Mouse (Mus musculus) forebrain, embryonic 16.5 days (tissue): ENCODE results near the gene Deup1. TPM values are rescaled to one million over a fixed set of nuclear protein-coding genes. Genes with fewer than 3 reads are reported as not detected.

Source experiments
- ATAC-seq: fragments of 200-750 bp; cut with Nextera tagmentation; 2 replicates; pipeline ENCODE4 v1.8.0; 2017; ENCODE audit warnings: mild to moderate bottlenecking, moderate library complexity
- H3K27ac ChIP-seq: fragments of 300-500 bp; sonication (generic); 2 replicates; pipeline ENCODE4 v1.5.1; 2014; ENCODE audit warnings: low read length, control low read depth
- H3K27me3 ChIP-seq: fragments of 300-500 bp; sonication (generic); replicated peaks from 2 replicates; pipeline ENCODE4 v1.6.1; 2014; ENCODE audit warnings: low read length; ENCODE audit not compliant: control insufficient read depth, insufficient read depth
- H3K36me3 ChIP-seq: fragments of 300-500 bp; sonication (generic); 2 replicates; pipeline ENCODE4 v1.6.1; 2014; ENCODE audit not compliant: control insufficient read depth, insufficient read depth
- H3K4me1 ChIP-seq: fragments of 300-500 bp; sonication (generic); replicated peaks from 2 replicates; pipeline ENCODE4 v1.6.1; 2014; ENCODE audit warnings: low read length; ENCODE audit not compliant: control insufficient read depth, insufficient read depth
- H3K4me2 ChIP-seq: fragments of 300-500 bp; sonication (generic); 2 replicates; pipeline ENCODE4 v1.6.1; 2014; ENCODE audit warnings: mild to moderate bottlenecking, low read length, control low read depth
- H3K4me3 ChIP-seq: fragments of 300-500 bp; sonication (generic); replicated peaks from 2 replicates; pipeline ENCODE4 v1.5.1; 2014; ENCODE audit warnings: mild to moderate bottlenecking, low read length, control low read depth
- H3K9ac ChIP-seq: fragments of 300-500 bp; sonication (generic); replicated peaks from 2 replicates; pipeline ENCODE4 v1.6.1; 2014; ENCODE audit warnings: low read depth, low read length, control low read depth
- H3K9me3 ChIP-seq: fragments of 300-500 bp; sonication (generic); 2 replicates; pipeline ENCODE4 v1.6.1; 2016; ENCODE audit warnings: low read length; ENCODE audit not compliant: control insufficient read depth
- WGBS: fragments of 180-500 bp; shearing (Covaris S2); extraction: QIAGEN DNeasy Blood & Tissue Kit; methylation state at CpG from one replicate; pipeline ENCODE4 v1.1.7; 2014; 5-methylcytosine and 5-hydroxymethylcytosine counted together
- polyA plus RNA-seq: library from polyadenylated mRNA; unstranded; fragments of >200 nt; fragmentation: Nextera tagmentation; extraction: Ambion mirVana; gene quantifications from 2 replicates; pipeline ENCODE4 v1.2.1, GENCODE M21; 2015

Gene Deup1
- polyA plus RNA-seq, 1 experiment from 2014 or later, result 1.4 TPM

GRCm38 (mm10) chr9:15541735-15542354 lies 85.9 kb downstream of the Deup1 start:
- Histone ChIP-seq H3K9ac (no peak overlapping the region), H3K4me1 (no peaks in the 10 kb centered on the region), H3K27me3 (no peaks in the 10 kb centered on the region), H3K9me3 (no peaks in the 10 kb centered on the region), H3K27ac (no peak overlapping the region), H3K36me3 (no peaks in the 10 kb centered on the region), H3K4me2 (no peak overlapping the region), H3K4me3 (no peak overlapping the region)
- WGBS, result 80% methylated on average over 5 of the region's 5 CpGs
- ATAC-seq, result no peak

DNA sequence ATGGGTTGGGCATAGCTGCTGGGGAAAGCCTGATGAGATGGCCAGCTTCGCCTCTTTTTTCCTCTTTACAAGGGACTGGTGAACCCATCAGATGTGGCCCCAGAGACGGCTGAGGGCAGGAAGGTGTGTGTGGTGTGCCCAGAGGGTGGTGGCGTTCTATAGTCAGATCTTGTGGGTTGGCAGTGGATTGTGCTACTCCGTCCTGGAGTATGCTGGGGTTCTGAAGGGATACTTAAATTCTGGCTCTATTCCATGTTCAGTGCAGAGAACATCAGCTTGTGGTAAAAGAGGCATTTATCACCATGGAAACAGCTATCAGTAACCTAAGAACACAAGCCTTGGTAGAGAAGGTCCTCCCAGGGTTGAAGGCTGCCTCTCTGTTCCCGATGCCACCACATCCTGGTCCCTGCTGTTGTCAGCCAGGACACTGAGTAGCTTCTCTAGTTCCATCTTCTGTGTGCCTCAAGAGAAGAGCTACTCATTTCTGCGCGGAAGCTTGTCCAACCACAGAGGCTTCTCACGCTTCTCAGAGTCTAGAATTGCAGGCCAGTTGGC lies 88.7 kb downstream of the Deup1 start:
- Histone ChIP-seq H3K4me2 (no peak overlapping the region), H3K27ac (no peak overlapping the region), H3K9ac (no peak overlapping the region), H3K9me3 (no peaks in the 10 kb centered on the region), H3K36me3 (no peaks in the 10 kb centered on the region), H3K27me3 (no peaks in the 10 kb centered on the region), H3K4me1 (no peaks in the 10 kb centered on the region), H3K4me3 (no peak overlapping the region)
- 84% methylated on average over 8 of the region's 8 CpGs for WGBS
- no peak for ATAC-seq

DNA sequence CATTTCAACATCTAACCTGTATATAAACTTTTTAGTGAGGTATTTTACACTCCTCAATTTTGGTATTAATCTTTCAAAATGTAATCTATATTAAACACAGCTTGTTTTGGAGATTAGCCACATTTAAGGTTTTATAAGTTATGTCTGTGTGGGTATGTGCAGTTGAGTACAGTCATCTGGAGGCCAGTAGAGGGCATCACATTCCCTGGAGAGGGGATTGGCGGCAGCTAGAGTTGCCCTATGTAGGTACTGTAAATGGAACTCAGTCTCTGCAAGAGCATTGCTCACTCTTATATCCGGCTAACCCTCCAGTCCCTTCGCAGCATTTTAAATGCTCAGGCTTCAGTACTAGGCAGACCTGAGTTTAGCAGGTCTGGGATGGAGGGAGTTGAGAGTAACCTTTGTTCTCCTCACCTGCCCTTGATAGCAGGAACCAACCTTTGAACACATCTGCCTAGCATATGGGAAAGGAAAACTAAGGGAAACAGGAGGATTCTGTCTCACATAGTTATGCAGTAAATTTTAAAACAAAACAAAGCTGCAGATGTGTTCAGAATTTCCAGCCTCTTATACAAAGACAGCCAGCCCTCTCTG lies 90.2 kb downstream of the Deup1 start:
- no peaks in the 10 kb centered on the region for H3K4me1 ChIP-seq
- H3K9me3 ChIP-seq, result no peaks in the 10 kb centered on the region
- H3K27ac ChIP-seq, result no peak overlapping the region
- H3K27me3 ChIP-seq, result no peaks in the 10 kb centered on the region
- no peaks in the 10 kb centered on the region for H3K36me3 ChIP-seq
- 92% methylated on average over 3 of the region's 3 CpGs for WGBS
- no peak overlapping the region for H3K4me2 ChIP-seq
- H3K9ac ChIP-seq, result no peak overlapping the region
- no peak overlapping the region for H3K4me3 ChIP-seq
- no peak for ATAC-seq

- H3K4me1 ChIP-seq, result no peaks in the 10 kb centered on the region
- no peaks in the 10 kb centered on the region for H3K9me3 ChIP-seq
- no peak overlapping the region for H3K4me3 ChIP-seq
- no peak overlapping the region for H3K27ac ChIP-seq
- WGBS, result 95% methylated on average over 5 of the region's 5 CpGs
- H3K9ac ChIP-seq, result no peak overlapping the region
- no peak overlapping the region for H3K4me2 ChIP-seq
- 0 out of 2 replicates have a peak, but pooled peaks have one; percentile 9 for ATAC-seq
- H3K36me3 ChIP-seq, result no peaks in the 10 kb centered on the region
- no peaks in the 10 kb centered on the region for H3K27me3 ChIP-seq
These were observed 90.8 kb downstream of the Deup1 start for GRCm38 (mm10) chr9:15536861-15537426.

DNA sequence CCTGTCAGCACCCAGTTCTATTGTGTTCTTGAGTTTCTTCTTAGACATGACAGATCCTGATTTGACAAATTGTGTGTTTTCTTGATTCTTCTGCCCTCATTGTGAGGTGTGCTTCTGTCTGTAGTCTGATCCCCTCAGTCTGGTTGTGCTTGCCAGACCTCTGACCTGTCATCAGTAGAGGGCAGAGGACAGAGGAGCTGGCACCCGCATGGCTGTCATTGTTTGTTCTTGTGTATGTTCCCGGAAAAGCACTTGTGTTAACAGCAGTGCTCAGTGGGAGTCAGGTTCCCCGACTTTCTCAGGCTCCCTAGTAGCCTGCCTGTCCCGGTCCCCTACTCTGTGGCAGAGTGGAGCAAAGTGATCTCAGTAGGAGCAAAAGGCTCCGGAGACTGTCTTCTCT lies 92.3 kb downstream of the Deup1 start:
- ATAC-seq, result no peak
- H3K4me1 ChIP-seq, result no peaks in the 10 kb centered on the region
- H3K9me3 ChIP-seq, result no peaks in the 10 kb centered on the region
- WGBS, result 56% methylated on average over 5 of the region's 5 CpGs
- H3K4me3 ChIP-seq, result no peak overlapping the region
- no peaks in the 10 kb centered on the region for H3K27me3 ChIP-seq
- no peak overlapping the region for H3K4me2 ChIP-seq
- no peak overlapping the region for H3K27ac ChIP-seq
- no peaks in the 10 kb centered on the region for H3K36me3 ChIP-seq
- no peak overlapping the region for H3K9ac ChIP-seq

GRCm38 (mm10) chr9:15534110-15534509 lies 93.6 kb downstream of the Deup1 start:
- Histone ChIP-seq H3K9me3 (no peaks in the 10 kb centered on the region), H3K4me1 (peaks cover 5% of the 10 kb centered on the region), H3K27me3 (no peaks in the 10 kb centered on the region), H3K27ac (no peak overlapping the region), H3K9ac (no peak overlapping the region), H3K36me3 (no peaks in the 10 kb centered on the region), H3K4me3 (no peak overlapping the region), H3K4me2 (no peak overlapping the region)
- ATAC-seq, result no peak
- WGBS, result 92% methylated on average over 2 of the region's 2 CpGs

DNA sequence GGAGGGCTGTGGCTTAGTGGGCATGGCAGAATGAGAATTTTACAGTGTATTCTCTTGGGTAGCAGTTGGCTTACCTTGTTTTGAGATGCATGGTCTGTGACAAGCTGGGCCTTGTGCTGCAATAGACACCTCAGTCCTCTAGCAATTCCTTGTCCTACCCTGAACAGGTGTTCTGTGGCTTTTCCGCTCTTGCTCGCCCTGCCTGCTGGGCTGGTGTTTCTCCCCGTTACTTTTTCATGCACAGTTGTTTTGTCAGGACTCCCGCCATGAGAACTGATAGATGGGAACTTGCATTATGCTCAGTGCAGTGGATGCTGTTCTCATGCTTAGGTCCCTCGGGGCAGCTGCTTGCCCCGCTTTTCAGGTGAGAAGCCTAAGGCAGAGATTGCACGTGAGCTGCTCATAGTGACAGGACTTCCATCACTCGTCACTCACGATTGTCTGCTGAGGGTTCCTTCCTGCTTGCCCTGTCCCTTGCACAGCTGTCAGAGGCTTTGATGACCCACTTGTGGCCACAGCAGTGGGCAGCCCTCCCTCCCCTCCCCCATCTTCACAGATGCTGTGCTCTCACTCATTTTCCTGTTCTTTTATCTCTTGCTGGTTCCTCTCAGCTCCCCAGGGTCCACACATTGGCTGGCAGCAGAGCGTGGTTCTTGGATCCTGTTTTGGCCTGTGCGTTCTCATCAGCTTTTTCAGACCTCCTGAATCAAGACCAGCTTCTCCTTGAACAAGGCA lies 94.2 kb downstream of the Deup1 start:
- Histone ChIP-seq H3K4me1 (peaks cover 7% of the 10 kb centered on the region), H3K36me3 (no peaks in the 10 kb centered on the region), H3K9ac (no peak overlapping the region), H3K9me3 (no peaks in the 10 kb centered on the region), H3K27ac (no peak overlapping the region), H3K4me3 (no peak overlapping the region), H3K4me2 (no peak overlapping the region), H3K27me3 (no peaks in the 10 kb centered on the region)
- WGBS, result 77% methylated on average over 11 of the region's 11 CpGs
- ATAC-seq, result no peak

DNA sequence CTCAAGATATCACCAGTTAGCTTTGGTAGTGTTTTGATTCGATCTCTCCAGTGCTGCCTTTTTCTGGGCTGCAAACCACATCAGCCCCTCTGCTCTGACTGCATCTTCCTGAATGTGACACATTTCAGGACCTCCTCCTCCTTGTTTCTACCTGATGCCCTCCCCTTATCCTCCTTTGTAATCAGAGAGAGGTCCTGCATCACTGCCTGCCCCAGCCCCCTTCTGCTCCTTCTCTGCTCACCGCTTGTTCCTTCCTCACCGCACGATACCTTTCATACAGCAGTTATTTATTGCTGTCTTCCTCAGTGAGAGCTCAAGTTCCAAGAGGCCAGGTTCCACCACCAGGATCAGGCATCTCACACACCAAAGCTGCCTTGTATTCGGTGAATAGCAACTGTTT lies 96.5 kb downstream of the Deup1 start:
- no peak for ATAC-seq

DNA sequence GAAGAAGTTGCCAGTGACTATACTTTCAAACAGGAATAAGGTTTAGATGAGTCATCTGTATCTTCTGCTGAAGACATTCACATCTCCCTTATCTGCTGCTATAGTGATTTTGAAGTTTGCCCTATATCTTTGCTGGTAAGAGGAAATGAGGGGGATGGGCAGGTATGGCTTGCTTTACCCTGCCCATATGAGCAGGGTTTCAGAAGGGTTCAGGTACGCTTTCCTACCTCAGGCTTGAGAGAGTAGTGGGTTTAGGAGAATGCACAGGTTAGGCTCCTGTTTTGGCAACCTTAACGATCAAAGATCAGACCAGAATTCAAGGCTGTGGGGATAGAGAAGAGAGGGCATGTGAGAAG lies 97.8 kb downstream of the Deup1 start:
- Histone ChIP-seq H3K9me3 (no peaks in the 10 kb centered on the region), H3K27me3 (no peaks in the 10 kb centered on the region), H3K27ac (no peak overlapping the region), H3K4me1 (peaks cover 10% of the 10 kb centered on the region), H3K9ac (no peak overlapping the region), H3K36me3 (no peaks in the 10 kb centered on the region), H3K4me3 (no peak overlapping the region), H3K4me2 (no peak overlapping the region)
- ATAC-seq, result no peak
- 85% methylated on average over 2 of the region's 2 CpGs for WGBS

More for the DNA sequence above, 96.5 kb downstream of the Deup1 start:
- Histone ChIP-seq H3K36me3 (no peaks in the 10 kb centered on the region), H3K27ac (no peak overlapping the region), H3K27me3 (no peaks in the 10 kb centered on the region), H3K4me3 (no peak overlapping the region), H3K9ac (no peak overlapping the region), H3K4me2 (no peak overlapping the region), H3K4me1 (peaks cover 7% of the 10 kb centered on the region), H3K9me3 (no peaks in the 10 kb centered on the region)
- 85% methylated on average over 5 of the region's 5 CpGs for WGBS
